Mouse (Mus musculus) CD4-positive naive resting alpha-beta T cell, adult 76 days (primary cell): ENCODE data around the gene Txndc12. TPM values are rescaled to one million over a fixed set of nuclear protein-coding genes. Genes with fewer than 3 reads are reported as not detected.

Experiments
- total RNA-seq: library from RNA; stranded (reverse); gene quantifications from one replicate; pipeline ENCODE4 v1.2.4, GENCODE M21; 2023

The Txndc12 gene
- 18.5 TPM for total RNA-seq

DNA sequence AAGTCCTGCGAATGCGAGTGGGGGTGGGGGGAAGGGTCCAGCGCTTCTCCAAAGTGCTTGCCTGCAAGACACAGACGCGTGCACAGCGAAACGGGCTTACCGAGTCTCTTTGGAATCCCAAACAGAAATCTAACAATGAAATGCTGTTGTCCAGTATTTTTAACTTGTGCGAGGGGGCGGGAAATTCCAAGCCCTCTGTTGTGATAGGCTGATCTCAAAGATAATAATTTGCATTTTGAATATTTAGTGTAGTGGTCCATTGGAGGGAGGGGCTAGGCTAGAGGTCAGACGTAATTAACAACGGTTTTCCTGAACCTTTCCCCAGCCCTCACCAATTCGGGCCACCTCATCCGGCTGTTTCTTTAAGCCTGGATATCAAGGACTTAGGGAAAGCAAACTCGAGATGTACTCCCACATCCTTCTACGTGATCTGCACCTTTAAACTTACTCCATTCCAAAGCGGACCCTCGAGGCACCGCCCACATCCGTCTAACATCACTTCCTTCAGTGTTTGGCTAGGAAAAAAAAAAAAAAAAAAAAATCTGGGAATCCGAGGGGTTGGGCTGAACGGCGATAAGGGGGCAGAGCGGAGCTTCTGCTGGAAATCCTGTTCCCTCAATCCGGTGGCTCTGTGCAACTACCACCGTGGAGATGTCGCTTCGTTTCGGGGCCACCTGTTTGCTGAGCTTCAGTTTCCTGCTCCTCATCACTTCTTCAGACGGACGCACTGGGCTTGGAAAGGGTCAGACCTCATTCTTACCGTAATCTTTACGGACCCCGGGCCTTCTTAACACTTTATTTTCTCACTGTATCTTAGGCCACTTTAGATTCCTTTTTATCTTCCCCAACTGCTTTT, at the start of gene Txndc12:
Gene Txndc12, plus strand, starts transcription at position 487 of the 856 bp plus-strand sequence.

DNA sequence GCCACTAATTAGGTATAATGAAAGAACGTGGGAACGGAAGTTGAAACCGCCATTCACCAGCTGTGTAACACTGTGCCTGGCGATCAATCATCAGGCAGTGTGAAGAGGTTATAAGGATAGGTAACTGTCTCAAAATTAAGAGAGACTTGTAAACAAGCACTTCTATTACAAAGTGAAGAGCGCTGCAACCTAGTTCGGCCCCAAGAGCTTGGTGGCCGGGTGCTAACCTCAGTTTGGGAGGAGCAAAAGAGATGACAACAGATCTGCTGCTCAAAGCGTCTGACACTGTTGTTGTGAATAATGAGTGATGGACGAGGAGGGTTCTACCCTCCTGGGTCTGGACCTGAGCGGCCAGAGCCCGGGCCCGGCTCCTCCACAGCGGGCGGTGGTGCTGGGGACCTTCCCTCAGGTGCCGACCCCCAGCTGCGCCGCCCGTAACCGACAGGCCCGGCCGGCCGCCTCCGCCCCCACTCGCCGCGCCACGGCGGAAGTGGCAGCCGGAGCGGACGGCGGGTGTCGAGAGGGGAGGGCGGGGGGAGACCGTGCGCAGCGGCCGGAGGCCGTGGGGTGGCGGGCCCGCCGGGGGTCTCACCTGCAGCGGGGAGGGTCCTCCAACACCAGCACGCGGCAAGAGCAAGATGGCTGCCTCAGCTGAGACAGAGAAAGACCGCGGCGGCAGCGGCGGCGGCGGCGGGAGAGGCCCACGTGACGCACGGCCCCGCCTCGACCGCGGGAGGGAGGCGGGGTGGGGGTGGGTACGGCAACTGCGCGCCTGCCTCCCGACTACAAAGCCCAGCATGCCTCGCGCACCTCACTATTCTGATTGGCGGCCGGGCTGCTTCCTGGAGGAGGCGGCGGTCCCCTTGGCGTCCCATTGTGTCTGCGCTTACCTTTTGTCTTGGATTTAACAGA, 1.2 kb upstream of the Txndc12 start, which contains the start of gene Btf3l4:
Gene Btf3l4, minus strand, starts transcription at position 699 of the 912 bp plus-strand sequence.

DNA sequence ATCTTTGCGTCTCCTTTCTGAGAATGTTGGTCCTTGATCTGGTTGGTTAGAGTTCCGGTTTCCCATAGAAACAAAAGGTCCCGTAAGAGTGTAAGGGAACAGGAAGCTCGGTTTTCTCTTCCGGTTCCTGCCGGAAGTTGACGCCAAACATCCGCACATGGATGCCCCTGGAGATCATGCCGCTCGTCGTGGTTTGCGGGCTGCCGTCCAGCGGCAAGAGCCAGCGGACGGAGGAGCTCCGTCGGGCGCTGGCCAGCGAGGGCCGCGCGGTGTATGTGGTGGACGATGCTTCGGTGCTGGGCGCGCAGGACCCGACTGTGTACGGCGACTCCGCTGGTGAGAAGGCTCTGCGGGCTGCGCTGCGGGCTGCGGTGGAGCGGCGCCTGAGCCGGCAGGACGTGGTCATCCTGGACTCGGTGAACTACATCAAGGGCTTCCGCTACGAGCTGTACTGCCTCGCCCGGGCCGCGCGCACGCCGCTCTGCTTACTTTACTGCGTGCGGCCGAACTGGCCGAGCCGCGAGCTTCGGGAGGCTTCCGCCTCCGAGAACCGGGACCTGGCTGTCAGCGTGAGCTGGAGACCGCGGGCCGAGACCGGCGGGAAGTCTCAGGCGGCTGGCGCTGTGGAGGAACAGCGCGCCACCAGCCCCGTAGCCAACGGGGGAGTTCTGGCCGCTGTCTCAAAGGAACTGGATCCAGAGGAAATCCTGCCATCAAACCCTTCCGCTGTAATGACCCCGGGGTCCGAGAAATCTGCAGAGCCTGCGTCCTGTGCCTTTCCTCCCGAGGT, 13.5 kb downstream of the Txndc12 start, which contains the start of gene Kti12:
Gene Kti12, plus strand, starts transcription at position 71 of the 790 bp plus-strand sequence.

DNA sequence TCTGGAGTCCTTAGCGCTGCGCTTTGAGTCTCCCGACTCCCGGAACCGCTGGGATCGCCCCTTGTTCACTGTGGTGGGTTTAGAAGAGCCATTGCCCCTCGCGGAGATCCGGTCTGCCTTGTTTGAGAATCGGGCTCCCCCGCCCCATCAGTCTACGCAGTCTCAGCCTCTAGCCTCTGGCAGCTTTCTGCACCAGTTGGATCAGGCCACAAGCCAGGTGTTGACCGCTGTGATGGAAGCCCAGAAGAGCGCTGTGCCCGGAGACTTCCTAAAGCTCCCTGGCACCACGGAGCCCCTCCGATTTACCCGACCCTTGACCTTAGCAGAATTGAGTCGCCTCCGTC, 14.1 kb downstream of the Txndc12 start, which contains the start of gene A730015C16Rik:
Gene A730015C16Rik, minus strand, starts transcription at position 115 of the 344 bp plus-strand sequence.

DNA sequence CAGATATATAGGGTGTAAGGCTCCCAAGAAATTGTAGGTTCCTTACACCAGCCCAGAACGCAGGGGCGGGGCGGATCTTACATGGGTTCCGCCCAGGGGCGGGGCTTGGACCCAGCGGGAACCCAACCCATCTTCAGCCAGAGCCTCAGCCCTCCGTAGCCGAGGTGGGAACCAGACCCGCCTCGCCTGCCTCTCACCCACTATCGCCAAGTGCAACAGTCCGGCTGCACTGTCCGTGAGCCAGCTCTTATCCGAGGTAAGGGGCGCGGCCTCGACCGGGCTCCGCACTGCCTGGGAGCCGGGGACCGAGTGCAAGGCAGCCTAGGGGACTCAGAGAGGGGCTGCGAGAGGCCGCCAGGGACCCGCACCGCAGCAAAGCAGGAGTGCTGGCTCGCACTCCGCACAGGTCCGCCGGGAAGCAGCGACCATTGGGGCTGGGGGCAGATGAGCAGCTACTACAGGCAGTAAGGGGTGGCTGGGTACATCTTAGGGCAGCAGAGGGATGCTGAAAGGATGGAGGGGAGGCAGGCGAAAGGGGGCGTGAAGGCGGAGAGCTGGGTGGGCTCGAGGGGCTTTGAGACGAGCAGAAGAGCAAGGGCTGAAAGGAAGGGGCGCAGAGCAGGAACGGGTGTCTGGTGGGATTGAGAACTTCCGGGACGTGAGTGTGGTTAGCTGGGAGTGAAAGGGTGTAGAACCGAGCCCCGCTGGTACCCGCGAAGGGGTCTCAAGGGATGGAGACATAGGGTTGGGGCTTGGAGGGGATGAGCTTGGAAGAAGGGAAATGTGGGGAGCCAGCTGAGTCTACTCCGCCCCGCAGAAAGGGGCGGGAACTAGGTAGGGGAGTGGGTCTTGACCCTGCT, 44.8 kb downstream of the Txndc12 start, which contains the start of gene Rab3b:
Gene Rab3b, plus strand, starts transcription at position 101 of the 860 bp plus-strand sequence.

Other genes with a start within 250 kb of the Txndc12 start
- 111 TPM for gene Cc2d1b, start 214.7 kb upstream of the Txndc12 start, total RNA-seq
- gene 3110021N24Rik, start 115.0 kb upstream of the Txndc12 start, total RNA-seq, result not detected
- 0.23 TPM for gene Zfyve9, start 53.8 kb upstream of the Txndc12 start, total RNA-seq
- 59.0 TPM for gene Btf3l4, start 987 bp upstream of the Txndc12 start, total RNA-seq
- 35.2 TPM for gene Kti12, start 13.2 kb downstream of the Txndc12 start, total RNA-seq
- gene A730015C16Rik, start 14.0 kb downstream of the Txndc12 start, total RNA-seq, result not detected
- not detected for gene Rab3b, start 44.5 kb downstream of the Txndc12 start, total RNA-seq
- 193 TPM for gene Nrd1, start 166.1 kb downstream of the Txndc12 start, total RNA-seq